Mouse (Mus musculus) forebrain, postnatal 0 days (tissue): ENCODE data around the gene Arid1a. TPM values are rescaled to one million over a fixed set of nuclear protein-coding genes. Genes with fewer than 3 reads are reported as not detected.
"Not testable (repeated sequence)": the region's sequence is repeated elsewhere in the genome, so short reads cannot be mapped to it uniquely, and the experiment has no call there.

ENCODE experiments used
- ATAC-seq: fragments of 200-750 bp; cut with Nextera tagmentation; 2 replicates; pipeline ENCODE4 v1.8.0; 2017; ENCODE audit warnings: mild to moderate bottlenecking, moderate library complexity
- DNase-seq: peaks from one replicate; pipeline ENCODE4 v3.0.0-alpha.2; 2015
- H3K27ac ChIP-seq: fragments of 300-500 bp; sonication (generic); 2 replicates; pipeline ENCODE4 v1.5.1; 2014; ENCODE audit warnings: low read depth, mild to moderate bottlenecking, antibody characterized with exemption, low read length, moderate library complexity, mixed read lengths
- H3K27me3 ChIP-seq: fragments of 300-500 bp; sonication (generic); 2 replicates; pipeline ENCODE4 v1.6.1; 2014; ENCODE audit warnings: mild to moderate bottlenecking, low read length, mixed read lengths; ENCODE audit not compliant: insufficient read depth
- H3K36me3 ChIP-seq: fragments of 300-500 bp; sonication (generic); 2 replicates; pipeline ENCODE4 v1.6.1; 2014; ENCODE audit warnings: mild to moderate bottlenecking, moderate library complexity; ENCODE audit not compliant: insufficient read depth
- H3K4me1 ChIP-seq: fragments of 300-500 bp; sonication (generic); 2 replicates; pipeline ENCODE4 v1.6.1; 2014; ENCODE audit warnings: antibody characterized with exemption; ENCODE audit not compliant: insufficient read depth
- H3K4me2 ChIP-seq: fragments of 300-500 bp; sonication (generic); 2 replicates; pipeline ENCODE4 v1.6.1; 2014; ENCODE audit warnings: low read depth, mild to moderate bottlenecking, moderate library complexity
- H3K4me3 ChIP-seq: fragments of 300-500 bp; sonication (generic); 2 replicates; pipeline ENCODE4 v1.5.1; 2014; ENCODE audit warnings: low read depth, low read length, mixed read lengths
- H3K9ac ChIP-seq: fragments of 300-500 bp; sonication (generic); 2 replicates; pipeline ENCODE4 v1.6.1; 2014; ENCODE audit warnings: mild to moderate bottlenecking
- H3K9me3 ChIP-seq: fragments of 300-500 bp; sonication (generic); 2 replicates; pipeline ENCODE4 v1.6.1; 2016; ENCODE audit warnings: low read length
- CTCF ChIP-seq: sonication (generic); IDR thresholded peaks from 2 replicates; pipeline ENCODE4 v1.5.1; 2016; ENCODE audit warnings: antibody characterized with exemption, control low read depth, low read depth
- WGBS: fragments of 180-500 bp; shearing (Covaris S2); extraction: QIAGEN DNeasy Blood & Tissue Kit; methylation state at CpG from one replicate; pipeline ENCODE4 v1.1.7; 2014; 5-methylcytosine and 5-hydroxymethylcytosine counted together
- polyA plus RNA-seq: library from polyadenylated mRNA; unstranded; fragments of >200 nt; fragmentation: Nextera tagmentation; extraction: Ambion mirVana; gene quantifications from 2 replicates; pipeline ENCODE4 v1.2.1, GENCODE M21; 2015
- total RNA-seq: library from RNA; depleted of rRNA; stranded (reverse); fragments of >200 nt; gene quantifications from 2 replicates; pipeline ENCODE4 v1.2.3, GENCODE M21; 2014

Arid1a gene
- total and polyA plus RNA-seq, 2 experiments from 2014 or later: 19.3 to 51.0 TPM

GRCm38 (mm10) chr4:133651986-133652385, 104.6 kb downstream of the Arid1a start:
- no peaks in the 10 kb centered on the region for H3K9me3 ChIP-seq
- H3K27me3 ChIP-seq: no peaks in the 10 kb centered on the region
- H3K4me2 ChIP-seq: no peak overlapping the region
- ATAC-seq: no peak
- TF ChIP-seq CTCF: no peak
- no peaks in the 10 kb centered on the region for H3K4me1 ChIP-seq
- WGBS: 73% methylated on average over 4 of the region's 4 CpGs
- no peaks in the 10 kb centered on the region for H3K36me3 ChIP-seq
- no peak for DNase-seq
- H3K4me3 ChIP-seq: no peak overlapping the region
- H3K27ac ChIP-seq: no peak overlapping the region
- no peak overlapping the region for H3K9ac ChIP-seq

GRCm38 (mm10) chr4:133651445-133651844, 105.1 kb downstream of the Arid1a start:
- H3K27ac ChIP-seq: no peak overlapping the region
- no peak overlapping the region for H3K9ac ChIP-seq
- H3K4me2 ChIP-seq: no peak overlapping the region
- H3K9me3 ChIP-seq: no peaks in the 10 kb centered on the region
- no peak for DNase-seq
- TF ChIP-seq CTCF: no peak
- ATAC-seq: no peak
- H3K4me3 ChIP-seq: no peak overlapping the region
- no peaks in the 10 kb centered on the region for H3K27me3 ChIP-seq
- H3K4me1 ChIP-seq: no peaks in the 10 kb centered on the region
- WGBS: 40% methylated on average over 10 of the region's 10 CpGs
- no peaks in the 10 kb centered on the region for H3K36me3 ChIP-seq

GRCm38 (mm10) chr4:133649989-133650699, 106.4 kb downstream of the Arid1a start, which contains the start of gene Zdhhc18:
TSS of gene Zdhhc18 (minus strand) at chr4:133650154.
- no peak within 1 kb of the TSS for H3K27ac ChIP-seq

GRCm38 (mm10) chr4:133649464-133649863, 107.1 kb downstream of the Arid1a start:
- not testable (repeated sequence) for H3K9ac ChIP-seq, H3K27me3 ChIP-seq, H3K36me3 ChIP-seq, H3K27ac ChIP-seq, H3K4me1 ChIP-seq, H3K4me3 ChIP-seq, ATAC-seq, H3K9me3 ChIP-seq, DNase-seq
- 90% methylated on average over 5 of the region's 5 CpGs for WGBS
- H3K4me2 ChIP-seq: peak overlapping the region; percentile 25; the same call in 1 of the 2 replicates

More at GRCm38 (mm10) chr4:133649989-133650699, 106.4 kb downstream of the Arid1a start, which contains the start of gene Zdhhc18:
- ATAC-seq (peak; percentile 73), DNase-seq (peak; percentile 84)
- Histone ChIP-seq H3K9me3 (no peaks in the 10 kb centered on the region), H3K4me3 (no peak within 1 kb of the TSS), H3K27me3 (no peaks in the 10 kb centered on the region), H3K4me1 (no peaks in the 10 kb centered on the region), H3K9ac (no peak within 1 kb of the TSS), H3K36me3 (no peaks in the 10 kb centered on the region), H3K4me2 (peak within 1 kb of the TSS; percentile 25; the same call in 1 of the 2 replicates)
- TF ChIP-seq CTCF: peak; percentile 80
- WGBS: 36% methylated on average over 7 of the region's 7 CpGs

- no peak for DNase-seq
- Histone ChIP-seq H3K36me3 (no peaks in the 10 kb centered on the region), H3K9me3 (peaks cover 6% of the 10 kb centered on the region; the same call in 1 of the 2 replicates), H3K9ac (no peak overlapping the region), H3K4me3 (no peak overlapping the region), H3K27me3 (no peaks in the 10 kb centered on the region), H3K4me2 (no peak overlapping the region), H3K27ac (no peak overlapping the region), H3K4me1 (no peaks in the 10 kb centered on the region)
- no peak for TF ChIP-seq CTCF
- 45% methylated on average over 21 of the region's 21 CpGs for WGBS
- no peak for ATAC-seq
Measured at GRCm38 (mm10) chr4:133645680-133646079, 110.9 kb downstream of the Arid1a start.

- H3K36me3 ChIP-seq: no peaks in the 10 kb centered on the region
- no peak for ATAC-seq
- peaks cover 6% of the 10 kb centered on the region; the same call in 1 of the 2 replicates for H3K9me3 ChIP-seq
- H3K4me1 ChIP-seq: no peaks in the 10 kb centered on the region
- no peak overlapping the region for H3K27ac ChIP-seq
- WGBS: 90% methylated on average over 3 of the region's 3 CpGs
- peak; percentile 29; the same call in 1 of the 2 replicates for TF ChIP-seq CTCF
- H3K9ac ChIP-seq: no peak overlapping the region
- no peak for DNase-seq
- H3K4me3 ChIP-seq: no peak overlapping the region
- H3K4me2 ChIP-seq: no peak overlapping the region
- H3K27me3 ChIP-seq: no peaks in the 10 kb centered on the region
Measured at GRCm38 (mm10) chr4:133645195-133645594, 111.4 kb downstream of the Arid1a start.

DNA sequence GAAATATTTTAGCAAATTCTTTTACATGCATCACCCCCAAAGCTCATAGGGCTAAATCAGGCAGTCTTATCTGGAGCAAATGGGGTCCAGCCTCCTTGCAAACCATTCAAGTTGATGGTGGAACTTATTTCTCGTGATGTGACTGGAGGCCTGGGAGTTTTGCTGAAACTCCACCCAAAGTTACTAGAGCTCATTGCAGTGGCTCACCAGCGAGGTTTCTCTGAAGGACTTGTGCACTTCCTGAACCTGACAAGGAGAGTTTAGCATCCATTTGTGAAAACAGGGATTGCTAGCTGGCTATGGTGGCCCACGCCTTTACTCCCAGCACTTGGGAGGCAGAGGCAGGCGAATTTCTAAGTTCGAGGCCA, 122.5 kb downstream of the Arid1a start:
- H3K27ac ChIP-seq: no peak overlapping the region
- ATAC-seq: no peak
- no peak overlapping the region for H3K4me2 ChIP-seq
- H3K4me1 ChIP-seq: 0 out of 2 replicates have a peak, but pooled peaks cover 6% of the 10 kb centered on the region
- no peak overlapping the region for H3K4me3 ChIP-seq
- DNase-seq: no peak
- H3K36me3 ChIP-seq: no peaks in the 10 kb centered on the region
- no peaks in the 10 kb centered on the region for H3K27me3 ChIP-seq
- no peaks in the 10 kb centered on the region for H3K9me3 ChIP-seq
- no peak for TF ChIP-seq CTCF
- 79% methylated on average over 5 of the region's 5 CpGs for WGBS
- H3K9ac ChIP-seq: no peak overlapping the region
